Mouse (Mus musculus): ENCODE measurements around the gene Myo16.

- TF ChIP-seq CTCF (IDR thresholded peaks at IDR 0.05; ENCODE audit: extremely low read depth, insufficient read length, insufficient replicate concordance, low read depth, low read length) (no peak), POLR2A (IDR thresholded peaks at IDR 0.05; ENCODE audit: low read depth, low read length) (no peak)
These were observed 299.3 kb downstream of the Myo16 start for GRCm38 (mm10) chr8:10453046-10453445.

Data from small intestine, adult 2 months (tissue).